Comparison of ENCODE assay signal across 9 mouse cellular contexts in genomic region chr1:78863833-78864232, GRCm38 (mm10). TPM values are rescaled to one million over a fixed set of nuclear protein-coding genes. Genes with fewer than 3 reads are reported as not detected.
A peak's percentile ranks its signal among the peaks of the same experiment; 100 is the strongest.
DNase-seq lines count a peak whose midpoint lies in the region; ATAC-seq and TF ChIP-seq lines count a peak whose summit lies in the region.
"Had no signal": no experiment of that assay in that cellular context is flagged by ENCODE, and none has a peak within 500 bp of the region (broad histone marks: within the 10 kb centered on the region; RNA-seq: fewer than 3 reads in every experiment).

No protein-coding gene starts in this region.

- H3K4me1 ChIP-seq in kidney, embryonic 16.5 days (ENCODE audit: insufficient read depth, low read length): peaks cover 9% of the 10 kb centered on the region; the same call in 1 of the 2 replicates
- no peaks in the 10 kb centered on the region for H3K4me1 ChIP-seq in forebrain, postnatal 0 days (ENCODE audit: insufficient read depth)
- H3K4me1 ChIP-seq: midbrain, embryonic 12.5 days had no signal

- no peaks in the 10 kb centered on the region for H3K9me3 ChIP-seq in kidney, embryonic 16.5 days (ENCODE audit: low read length)
- H3K9me3 ChIP-seq in forebrain, postnatal 0 days (ENCODE audit: low read length): no peaks in the 10 kb centered on the region
- H3K9me3 ChIP-seq: midbrain, embryonic 12.5 days had no signal

- no peak overlapping the region for H3K4me2 ChIP-seq in kidney, embryonic 16.5 days (replicated peaks; ENCODE audit: low read depth, low read length)
- H3K4me2 ChIP-seq in forebrain, postnatal 0 days (ENCODE audit: low read depth): no peak overlapping the region
- H3K4me2 ChIP-seq: midbrain, embryonic 12.5 days had no signal

- no peak overlapping the region for H3K9ac ChIP-seq in kidney, embryonic 16.5 days (replicated peaks; ENCODE audit: low read length)
- H3K9ac ChIP-seq in forebrain, postnatal 0 days: no peak overlapping the region
- H3K9ac ChIP-seq: midbrain, embryonic 12.5 days had no signal

- no peaks in the 10 kb centered on the region for H3K27me3 ChIP-seq in kidney, embryonic 16.5 days (ENCODE audit: insufficient read depth, low read length)
- no peaks in the 10 kb centered on the region for H3K27me3 ChIP-seq in forebrain, postnatal 0 days (ENCODE audit: insufficient read depth, low read length)
- H3K27me3 ChIP-seq: midbrain, embryonic 12.5 days had no signal

- H3K36me3 ChIP-seq in kidney, embryonic 16.5 days (ENCODE audit: insufficient read depth, low read length): no peaks in the 10 kb centered on the region
- H3K36me3 ChIP-seq in forebrain, postnatal 0 days (ENCODE audit: insufficient read depth): no peaks in the 10 kb centered on the region
- H3K36me3 ChIP-seq: midbrain, embryonic 12.5 days had no signal

- WGBS in kidney, embryonic 16.5 days: 54% methylated on average over 2 of the region's 2 CpGs
- WGBS in forebrain, postnatal 0 days: 52% methylated on average over 2 of the region's 2 CpGs

- DNase-seq in ovary, adult 18-20 months (ENCODE audit: low spot score): peak; percentile 3
- DNase-seq in ovary, postnatal 14 days (ENCODE audit: low spot score): no peak
- DNase-seq in gonadal fat pad, adult 2 months (ENCODE audit: low read depth): peak; percentile 38
- peak; percentile 26 for DNase-seq in right cerebral cortex, postnatal 14 days
- no peak for DNase-seq in forebrain, postnatal 0 days
- DNase-seq in retina, postnatal 1 day: no peak
- DNase-seq: cerebellum, adult 18-20 months had no signal

- no peak overlapping the region for H3K4me3 ChIP-seq in kidney, embryonic 16.5 days (ENCODE audit: low read length)
- H3K4me3 ChIP-seq in forebrain, postnatal 0 days (ENCODE audit: low read depth, low read length): no peak overlapping the region
- H3K4me3 ChIP-seq: midbrain, embryonic 12.5 days had no signal

- peak; percentile 42; the same call in 1 of the 2 replicates for ATAC-seq in kidney, embryonic 16.5 days (ENCODE audit: low FRiP score, low TSS enrichment)
- ATAC-seq in forebrain, postnatal 0 days: no peak

- TF ChIP-seq CTCF in forebrain, postnatal 0 days (IDR thresholded peaks at IDR 0.05; ENCODE audit: low read depth): no peak

- peak overlapping the region; percentile 68; the same call in 1 of the 2 replicates for H3K27ac ChIP-seq in kidney, embryonic 16.5 days (ENCODE audit: low read length)
- no peak overlapping the region for H3K27ac ChIP-seq in forebrain, postnatal 0 days (ENCODE audit: low read depth, low read length)
- H3K27ac ChIP-seq: midbrain, embryonic 12.5 days had no signal

RNA-seq across cellular contexts. Expression of gene Kcne4, which starts 47.3 kb away (rescaled TPM):
- polyA plus RNA-seq in gonadal fat pad, adult 2 months (2012; rRNA removed): 4.0 and 5.6 TPM in 2 replicates
- 9.8 and 10.6 TPM in 2 replicates for polyA plus RNA-seq in kidney, embryonic 16.5 days (2015; fragmentation: Nextera tagmentation; extraction: Ambion mirVana)
- 0.77 and 2.0 TPM in 2 replicates for total RNA-seq in forebrain, postnatal 0 days (2014; rRNA removed)
- 1.9 and 3.0 TPM in 2 replicates for polyA plus RNA-seq in forebrain, postnatal 0 days (2015; fragmentation: Nextera tagmentation; extraction: Ambion mirVana)

Comparison
In these comparisons a context has a peak if more than half of its experiments do, and no peak if none do; other contexts are left out.
1. DNase-seq: peak in ovary, adult 18-20 months (single experiment), gonadal fat pad, adult 2 months (single experiment) and right cerebral cortex, postnatal 14 days (single experiment); none in ovary, postnatal 14 days (single experiment), forebrain, postnatal 0 days (single experiment) and retina, postnatal 1 day (single experiment).